Mouse (Mus musculus) bone marrow macrophage, adult 2 months (primary cell): Measurements from ENCODE around the gene Fbxo21.

Source experiments
- CTCF ChIP-seq: IDR thresholded peaks from 2 replicates; pipeline ENCODE4 v1.5.1; 2012; ENCODE audit warnings: low read depth, mild to moderate bottlenecking, low read length, moderate library complexity
- POLR2A ChIP-seq: IDR thresholded peaks from 2 replicates; pipeline ENCODE4 v1.6.1; 2012; ENCODE audit warnings: mild to moderate bottlenecking, low read depth, low read length, borderline replicate concordance

GRCm38 (mm10) chr5:118004619-118005018 is 28.1 kb downstream of the Fbxo21 start:
- peak; percentile 96 for TF ChIP-seq CTCF
- no peak for TF ChIP-seq POLR2A
